Mouse (Mus musculus): ENCODE data around the gene Vrk1.

Vrk1 gene

GRCm38 (mm10) chr12:106124581-106124980 is 114.6 kb downstream of the Vrk1 start:
- no peak for DNase-seq (ENCODE audit: low read depth)

All from naive thymus-derived CD4-positive, alpha-beta T cell, adult 2 months (primary cell).